Mouse (Mus musculus) adrenal gland, postnatal 36 days (tissue): ENCODE results near the gene Ehd1. TPM values are rescaled to one million over a fixed set of nuclear protein-coding genes. Genes with fewer than 3 reads are reported as not detected.
A peak's percentile ranks its signal among the peaks of the same experiment; 100 is the strongest.

Source experiments
- microRNA-seq: library from miRNA; unstranded; fragments of <30 nt; microRNA quantifications from one replicate; pipeline ENCODE4 v1.2.0, GENCODE M21; 2021
- total RNA-seq, 2 experiments: library from RNA; stranded (reverse); gene quantifications; 2 replicates each; pipeline ENCODE4 v1.2.3; 2021

Gene Ehd1
- total RNA-seq, 2 experiments from 2014 or later = 119 to 188 TPM

Small RNAs within 50 kb of the gene (microRNA-seq; reads per million reads assigned to microRNA genes)
- gene Mir192 (96.0 reads per million, percentile 52 among the genes with 10 or more reads in this experiment), gene Mir194-2 (79.1 reads per million, percentile 49 among the genes with 10 or more reads in this experiment), gene Mir6989 (1.5 reads per million)

Other genes with a start within 250 kb of the Ehd1 start
- gene Syvn1, start 230.1 kb upstream of the Ehd1 start, total RNA-seq = 10 to 100 TPM; 57.5 to 61.2 TPM
- gene Mrpl49, start 218.9 kb upstream of the Ehd1 start, total RNA-seq = 10 to 100 TPM; 58.2 to 58.6 TPM
- 1,000 to 10,000 TPM; 1,081 to 1,082 TPM for gene Fau, start 218.9 kb upstream of the Ehd1 start, total RNA-seq
- 10 to 100 TPM; 29.7 to 34.8 TPM for gene Znhit2, start 215.5 kb upstream of the Ehd1 start, total RNA-seq
- 10 to 100 TPM; 22.9 to 42.0 TPM for gene Tm7sf2, start 208.4 kb upstream of the Ehd1 start, total RNA-seq
- gene Vps51, start 199.5 kb upstream of the Ehd1 start, total RNA-seq = 10 to 100 TPM; 51.9 to 59.8 TPM
- gene Tmem262, start 196.7 kb upstream of the Ehd1 start, total RNA-seq = not detected
- gene Gm28374, start 194.5 kb upstream of the Ehd1 start, total RNA-seq = under 1 TPM in 1 of 2 experiments, not detected in 1; 0.83 TPM
- gene Zfpl1, start 191.8 kb upstream of the Ehd1 start, total RNA-seq = 10 to 100 TPM; 34.2 to 37.4 TPM
- gene Cdca5, start 191.7 kb upstream of the Ehd1 start, total RNA-seq = 1 to 10 TPM; 1.8 to 2.2 TPM
- not detected for gene AC131692.1, start 182.3 kb upstream of the Ehd1 start, total RNA-seq
- under 1 TPM in 1 of 2 experiments, not detected in 1; 0.10 TPM for gene Naaladl1, start 170.9 kb upstream of the Ehd1 start, total RNA-seq
- gene Sac3d1, start 158.1 kb upstream of the Ehd1 start, total RNA-seq = 10 to 100 TPM; 15.4 to 17.7 TPM
- 10 to 100 TPM; 29.0 to 29.2 TPM for gene Snx15, start 148.4 kb upstream of the Ehd1 start, total RNA-seq
- gene Batf2, start 135.7 kb upstream of the Ehd1 start, total RNA-seq = 1 to 10 TPM; 1.2 to 2.0 TPM
- 10 to 100 TPM; 80.5 to 81.7 TPM for gene Arl2, start 135.2 kb upstream of the Ehd1 start, total RNA-seq
- gene Majin, start 92.3 kb upstream of the Ehd1 start, total RNA-seq = 1 to 10 TPM; 1.7 TPM
- 10 to 100 TPM; 25.5 to 27.9 TPM for gene Gpha2, start 50.3 kb upstream of the Ehd1 start, total RNA-seq
- gene Ppp2r5b, start 40.9 kb upstream of the Ehd1 start, total RNA-seq = 100 to 1,000 TPM in 1 of 2 experiments, 10 to 100 TPM in 1; 83.5 to 129 TPM
- 10 to 100 TPM; 30.7 to 33.3 TPM for gene Atg2a, start 35.1 kb upstream of the Ehd1 start, total RNA-seq
- 10 to 100 TPM; 22.6 to 23.5 TPM for gene Cdc42bpg, start 29.7 kb downstream of the Ehd1 start, total RNA-seq
- gene Men1, start 58.3 kb downstream of the Ehd1 start, total RNA-seq = 10 to 100 TPM; 48.7 to 56.3 TPM
- 10 to 100 TPM; 29.9 to 32.2 TPM for gene Map4k2, start 64.4 kb downstream of the Ehd1 start, total RNA-seq
- gene Sf1, start 87.0 kb downstream of the Ehd1 start, total RNA-seq = 100 to 1,000 TPM; 169 to 224 TPM
- gene Pygm, start 107.7 kb downstream of the Ehd1 start, total RNA-seq = 100 to 1,000 TPM in 1 of 2 experiments, 10 to 100 TPM in 1; 75.6 to 124 TPM
- 10 to 100 TPM; 28.7 to 34.4 TPM for gene Rasgrp2, start 122.6 kb downstream of the Ehd1 start, total RNA-seq
- 1 to 10 TPM; 9.2 TPM for gene Nrxn2, start 142.0 kb downstream of the Ehd1 start, total RNA-seq